Mouse (Mus musculus): Measurements from ENCODE around the gene Btrc. TPM values are rescaled to one million over a fixed set of nuclear protein-coding genes. Genes with fewer than 3 reads are reported as not detected.

Btrc gene
- total RNA-seq, 1 experiment from 2014 or later = 16.4 TPM

DNA sequence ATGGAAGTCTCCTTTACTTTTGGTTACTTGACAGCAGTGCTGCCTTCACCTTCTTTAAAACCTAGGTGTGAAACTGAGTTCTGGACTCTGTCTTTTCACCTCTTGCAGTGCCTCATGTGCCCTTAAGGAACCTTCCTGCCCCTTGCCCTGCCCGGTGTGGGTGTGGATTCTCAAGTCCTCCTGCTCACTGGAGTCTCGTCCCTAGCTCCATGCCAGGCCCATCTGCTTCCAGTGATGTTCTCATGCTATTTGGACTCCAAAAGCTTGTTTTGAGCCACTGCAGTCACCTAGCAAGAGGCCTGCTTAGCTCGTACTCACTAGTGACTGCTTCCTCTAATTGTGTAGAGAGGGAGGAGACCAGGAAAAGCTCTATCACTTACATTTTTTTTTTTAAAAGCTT, 50.4 kb downstream of the Btrc start:
- no peak for ATAC-seq (replicated peaks; ENCODE audit: insufficient number of reproducible peaks, low FRiP score, low TSS enrichment, poor library complexity, severe bottlenecking)

DNA sequence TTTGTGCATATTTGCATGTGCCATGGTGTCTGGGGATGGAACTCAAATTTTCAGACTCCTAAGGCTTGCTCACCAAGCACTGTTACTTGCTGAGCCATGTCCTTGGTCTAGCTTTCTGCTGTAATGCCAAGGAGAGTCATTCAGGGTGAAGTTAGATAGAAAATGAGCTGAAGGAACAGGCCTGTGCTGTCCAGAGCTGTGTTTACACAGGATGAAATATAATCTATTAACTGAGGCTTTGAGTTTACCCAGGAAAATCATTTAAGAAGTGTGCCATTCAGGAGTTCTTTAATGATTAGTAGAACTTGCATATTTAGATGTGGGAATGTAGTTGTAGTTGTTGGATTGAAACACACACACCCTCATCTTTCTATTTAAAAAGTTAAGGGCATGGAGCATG, 54.1 kb downstream of the Btrc start:
- ATAC-seq (replicated peaks; ENCODE audit: insufficient number of reproducible peaks, low FRiP score, low TSS enrichment, poor library complexity, severe bottlenecking) = no peak

DNA sequence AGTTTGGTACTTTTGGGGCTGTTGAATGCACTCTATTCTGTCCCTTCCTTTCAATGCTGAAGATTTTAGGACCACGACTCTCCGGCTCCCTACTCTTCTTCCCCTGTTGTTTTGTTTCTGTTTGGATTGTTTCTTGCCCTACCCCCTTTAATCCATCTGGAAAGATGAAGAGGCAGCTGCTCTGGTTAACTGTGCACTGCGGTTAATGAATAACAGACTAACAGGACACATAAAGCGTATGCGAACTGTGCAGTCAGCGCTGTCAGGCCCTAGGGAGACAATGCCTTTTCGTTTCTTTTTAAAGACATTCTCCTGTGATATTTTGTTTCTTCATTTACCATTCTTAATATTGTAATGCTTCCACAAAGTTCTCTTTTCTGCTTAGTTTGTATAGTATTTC, 58.7 kb downstream of the Btrc start:
- no peak for ATAC-seq (replicated peaks; ENCODE audit: insufficient number of reproducible peaks, low FRiP score, low TSS enrichment, poor library complexity, severe bottlenecking)

DNA sequence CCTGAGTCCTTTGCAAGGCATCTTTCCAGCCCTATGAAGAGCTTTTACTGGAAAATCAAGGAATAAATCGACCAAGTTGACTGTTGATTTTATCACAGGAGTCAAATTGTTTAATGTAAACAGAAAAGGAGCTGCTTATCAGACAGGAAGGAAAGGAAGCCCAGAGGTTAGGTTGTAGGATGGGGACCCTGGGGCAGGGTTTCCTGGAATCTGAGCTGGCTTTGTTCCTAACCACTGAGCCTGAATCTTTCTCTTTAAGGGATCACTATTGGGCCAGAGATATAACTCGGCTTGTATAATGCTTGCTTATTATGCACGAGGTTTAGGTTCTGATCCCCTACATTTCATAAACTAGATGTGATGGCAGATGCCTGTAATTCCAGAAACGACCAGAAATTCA, 64.6 kb downstream of the Btrc start:
- no peak for ATAC-seq (replicated peaks; ENCODE audit: insufficient number of reproducible peaks, low FRiP score, low TSS enrichment, poor library complexity, severe bottlenecking)

DNA sequence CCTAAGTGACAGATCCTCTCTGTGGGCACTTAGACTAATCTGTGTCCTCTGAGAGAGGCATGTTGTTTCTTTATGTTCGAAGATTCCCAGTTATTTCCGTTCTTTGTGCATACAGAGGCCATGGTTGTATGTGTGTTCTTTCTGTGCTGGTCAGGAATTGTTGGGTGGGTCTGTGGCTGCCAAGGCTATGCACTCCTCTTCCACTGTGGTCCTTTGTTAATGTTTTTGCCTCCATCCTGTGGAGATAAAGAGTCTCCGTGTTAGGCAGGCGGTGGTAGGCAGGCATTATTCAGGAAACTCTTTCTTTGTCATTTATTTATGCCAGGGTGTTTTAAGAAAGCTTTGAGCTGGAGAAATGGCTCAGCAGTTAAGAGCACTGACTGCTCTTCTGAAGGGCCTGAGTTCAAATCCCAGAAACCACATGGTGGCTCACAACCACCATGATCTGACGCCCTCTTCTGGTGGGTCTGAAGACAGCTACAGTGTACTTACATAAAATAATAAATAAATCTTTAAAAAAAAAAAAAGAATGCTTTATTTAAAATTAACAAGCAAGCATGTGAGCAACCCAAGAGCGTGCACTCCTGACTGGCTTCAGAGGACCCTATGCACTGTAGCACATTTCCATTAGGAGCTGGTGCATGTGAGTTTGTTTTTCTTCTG, 67.6 kb downstream of the Btrc start:
- ATAC-seq (replicated peaks; ENCODE audit: insufficient number of reproducible peaks, low FRiP score, low TSS enrichment, poor library complexity, severe bottlenecking) = no peak

DNA sequence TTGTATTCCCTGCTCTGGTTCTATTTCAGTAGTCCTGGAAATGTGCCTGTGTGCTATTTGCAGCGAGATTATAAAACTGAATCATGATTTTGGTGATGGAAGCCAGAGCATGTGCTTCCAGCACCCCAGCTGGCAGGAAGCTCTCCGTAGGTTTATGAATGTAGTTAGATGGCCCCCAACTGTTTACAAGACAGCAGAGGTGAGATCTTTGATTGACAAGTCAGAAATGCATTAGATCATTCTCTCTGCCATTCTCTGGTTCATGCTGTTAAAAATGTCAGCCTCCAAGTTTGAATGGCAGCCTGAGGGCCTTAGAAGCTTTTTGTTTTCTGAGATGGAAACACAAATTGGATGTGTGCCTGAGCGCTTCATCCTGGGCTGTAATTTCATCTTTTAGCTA, 68.8 kb downstream of the Btrc start:
- ATAC-seq (replicated peaks; ENCODE audit: insufficient number of reproducible peaks, low FRiP score, low TSS enrichment, poor library complexity, severe bottlenecking) = no peak

DNA sequence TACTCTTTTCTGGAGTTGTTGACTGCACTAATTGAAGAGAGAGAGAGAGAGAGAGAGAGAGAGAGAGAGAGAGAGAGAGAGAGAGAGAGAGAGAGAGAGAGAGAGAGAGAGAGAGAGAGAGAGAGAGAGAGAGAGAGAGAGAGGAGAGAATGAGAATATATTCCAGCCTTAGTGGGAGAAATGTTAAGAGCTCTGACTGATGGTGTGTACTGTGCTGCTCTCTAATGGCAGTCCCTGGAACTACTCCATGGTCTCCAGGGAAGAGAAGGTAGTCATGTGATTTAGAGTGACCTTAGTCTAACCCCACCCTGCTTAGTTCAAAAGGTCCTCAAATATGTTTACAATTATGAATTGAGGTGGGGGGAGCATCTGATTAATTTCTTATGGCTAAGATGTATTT, 72.5 kb downstream of the Btrc start:
- peak; percentile 90 for ATAC-seq (replicated peaks; ENCODE audit: insufficient number of reproducible peaks, low FRiP score, low TSS enrichment, poor library complexity, severe bottlenecking)

DNA sequence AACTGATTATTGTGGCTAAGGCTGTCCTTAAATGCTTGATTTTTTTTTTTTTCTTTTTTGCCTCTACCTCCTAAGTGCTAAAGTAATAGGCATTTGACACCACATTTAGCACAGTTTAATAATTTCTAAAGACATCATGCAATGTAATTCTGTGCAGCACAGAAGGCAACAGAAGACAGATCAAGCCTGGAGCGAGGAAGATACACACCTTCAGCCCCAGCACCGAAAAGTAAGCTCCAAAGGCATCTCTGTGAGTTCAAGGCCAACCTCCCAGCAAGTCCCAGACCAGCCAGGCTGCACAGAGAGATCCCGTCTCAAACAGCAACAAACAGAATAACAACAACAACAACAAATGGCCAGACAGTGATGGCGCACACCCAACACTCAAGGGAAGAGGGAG, 73.6 kb downstream of the Btrc start:
- ATAC-seq (replicated peaks; ENCODE audit: insufficient number of reproducible peaks, low FRiP score, low TSS enrichment, poor library complexity, severe bottlenecking) = no peak

DNA sequence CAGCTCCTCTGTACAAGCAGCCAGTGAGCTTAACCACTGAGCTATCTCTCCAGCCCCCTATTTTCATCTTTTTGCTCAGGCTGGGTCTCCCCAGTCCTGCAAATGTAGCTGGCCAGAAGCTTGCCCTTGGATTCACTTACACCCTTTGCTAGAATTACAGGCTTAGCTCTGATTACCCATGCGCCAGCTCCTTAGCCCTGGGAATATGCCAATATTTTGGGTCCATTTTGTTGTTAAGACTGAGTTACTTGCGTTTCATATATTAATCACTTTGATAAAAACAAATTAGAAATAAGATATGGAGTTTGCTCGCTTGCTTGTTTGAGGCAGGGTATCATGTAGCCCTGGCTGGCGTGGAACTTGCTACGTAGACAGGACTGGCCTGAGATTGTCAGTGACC, 74.7 kb downstream of the Btrc start:
- ATAC-seq (replicated peaks; ENCODE audit: insufficient number of reproducible peaks, low FRiP score, low TSS enrichment, poor library complexity, severe bottlenecking) = no peak

DNA sequence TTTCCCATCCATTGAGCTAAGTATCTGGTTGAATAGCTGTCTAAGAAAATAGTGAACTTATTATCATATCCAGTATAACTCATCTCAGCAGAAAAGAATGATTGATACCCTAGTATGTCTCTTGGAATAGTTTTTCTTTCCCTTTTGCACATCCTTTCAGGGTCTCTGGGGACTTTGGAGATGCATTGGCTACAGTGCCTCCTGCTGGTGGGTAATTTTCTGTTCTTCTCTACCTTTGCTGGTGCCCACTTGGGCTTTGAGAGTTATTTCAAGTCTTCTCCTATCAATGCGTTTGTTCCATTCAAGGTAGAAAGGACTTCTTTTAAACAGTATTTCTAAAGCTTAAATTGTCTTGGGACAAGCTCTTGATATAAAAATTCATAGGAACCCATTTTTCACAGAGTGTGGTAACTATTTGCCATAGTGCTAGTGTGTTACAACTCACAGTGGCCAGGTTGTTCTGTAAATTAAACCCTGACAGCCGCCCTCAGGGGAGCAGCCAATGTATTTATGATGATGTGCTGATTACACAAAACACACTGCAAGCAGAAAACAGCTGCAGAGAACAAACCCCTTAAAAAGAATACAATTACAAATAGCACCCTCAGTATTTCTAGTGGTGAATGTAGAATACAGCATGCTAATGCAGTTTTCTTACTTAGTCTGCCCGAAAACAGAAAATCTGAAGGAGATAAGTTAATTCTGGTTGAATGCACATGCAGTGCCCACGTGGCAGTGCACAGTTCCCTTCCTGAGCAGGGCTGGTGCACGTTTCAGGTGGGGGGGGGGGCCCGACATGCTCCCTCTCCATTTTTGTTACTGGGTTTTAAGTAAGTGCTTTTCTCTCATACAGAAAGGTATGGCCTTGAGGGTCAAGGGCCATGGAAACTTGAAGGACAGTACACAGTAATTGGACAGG, 75.7 kb downstream of the Btrc start:
- no peak for ATAC-seq (replicated peaks; ENCODE audit: insufficient number of reproducible peaks, low FRiP score, low TSS enrichment, poor library complexity, severe bottlenecking)

DNA sequence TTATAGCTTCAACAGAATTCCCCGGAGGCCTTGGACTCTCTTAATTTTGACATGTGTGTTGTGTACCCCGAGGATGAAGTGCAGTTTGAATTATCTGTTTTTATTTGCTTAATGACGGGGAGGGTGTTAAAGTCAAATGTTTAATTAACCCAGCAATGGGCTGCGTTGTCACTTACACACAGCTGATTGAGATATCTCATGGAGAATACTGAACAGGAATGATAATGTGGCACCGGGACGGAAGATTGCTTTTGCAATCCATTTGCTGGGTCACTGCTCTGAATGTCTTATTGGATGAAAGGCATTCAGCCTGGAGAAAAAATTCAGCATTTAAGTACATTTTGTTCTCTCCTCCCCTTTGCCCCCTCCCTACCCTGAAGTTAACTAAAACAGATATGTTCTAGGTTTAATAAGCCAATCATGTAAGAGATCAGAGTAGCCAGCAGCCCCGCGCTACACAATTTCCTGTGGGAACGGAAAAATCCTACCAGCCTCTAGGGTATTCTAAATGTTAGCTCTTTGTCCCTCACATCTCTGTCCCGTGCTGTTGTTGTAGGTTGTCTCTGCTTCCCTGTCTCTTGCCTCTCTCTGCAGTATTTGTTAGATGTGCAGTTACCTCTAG, 77.1 kb downstream of the Btrc start:
- no peak for ATAC-seq (replicated peaks; ENCODE audit: insufficient number of reproducible peaks, low FRiP score, low TSS enrichment, poor library complexity, severe bottlenecking)

DNA sequence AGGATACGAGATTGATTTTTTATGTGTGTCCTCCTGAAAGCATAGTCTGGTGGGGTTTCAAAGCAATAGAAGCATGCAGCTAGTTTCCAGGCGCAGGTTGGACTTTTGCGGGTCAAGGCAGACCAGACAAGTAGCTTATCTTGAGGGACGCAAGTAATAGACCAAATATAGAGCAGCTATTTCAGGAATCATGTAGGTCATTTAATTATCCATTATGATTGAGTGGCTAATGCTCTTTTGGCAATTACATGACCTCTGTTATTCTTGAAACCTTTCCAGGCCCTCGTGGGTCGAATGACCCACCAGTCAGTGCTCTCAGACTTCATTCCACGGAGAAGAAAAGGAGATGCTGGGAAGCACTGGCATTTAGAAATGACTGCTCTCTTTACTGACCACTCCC, 78.2 kb downstream of the Btrc start:
- no peak for ATAC-seq (replicated peaks; ENCODE audit: insufficient number of reproducible peaks, low FRiP score, low TSS enrichment, poor library complexity, severe bottlenecking)

DNA sequence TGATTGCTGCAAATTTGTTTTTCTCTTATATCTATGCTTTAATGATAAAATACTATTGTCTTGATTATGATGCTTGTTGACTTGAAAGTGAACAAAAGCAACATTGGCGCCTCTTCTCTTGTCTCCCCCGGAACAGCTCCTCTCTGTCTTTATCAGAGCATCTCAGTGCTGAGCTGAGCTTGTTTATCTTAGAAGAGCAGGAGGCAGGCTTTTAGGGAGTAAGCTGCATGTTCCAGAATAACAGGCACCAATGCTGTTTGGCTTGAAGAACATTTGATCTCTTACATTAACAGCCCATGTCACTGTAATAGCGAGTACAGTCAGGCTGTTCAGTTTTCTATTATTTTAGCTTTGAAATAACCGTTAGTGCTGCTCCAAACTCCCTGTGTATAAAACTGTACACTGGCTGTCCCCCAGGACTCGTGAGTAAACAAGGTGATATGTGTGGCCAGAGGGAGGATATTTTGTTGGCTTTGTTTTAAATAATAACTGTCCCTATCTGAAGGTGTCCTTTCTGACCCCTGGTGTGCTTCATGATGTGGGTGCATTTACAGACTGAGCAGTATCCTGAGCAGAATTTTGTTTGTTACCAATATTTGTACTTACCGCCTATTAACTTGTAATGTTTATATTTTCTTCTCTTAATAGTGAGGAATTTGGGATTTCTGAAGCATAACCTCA, 81.9 kb downstream of the Btrc start:
- ATAC-seq (replicated peaks; ENCODE audit: insufficient number of reproducible peaks, low FRiP score, low TSS enrichment, poor library complexity, severe bottlenecking) = no peak

DNA sequence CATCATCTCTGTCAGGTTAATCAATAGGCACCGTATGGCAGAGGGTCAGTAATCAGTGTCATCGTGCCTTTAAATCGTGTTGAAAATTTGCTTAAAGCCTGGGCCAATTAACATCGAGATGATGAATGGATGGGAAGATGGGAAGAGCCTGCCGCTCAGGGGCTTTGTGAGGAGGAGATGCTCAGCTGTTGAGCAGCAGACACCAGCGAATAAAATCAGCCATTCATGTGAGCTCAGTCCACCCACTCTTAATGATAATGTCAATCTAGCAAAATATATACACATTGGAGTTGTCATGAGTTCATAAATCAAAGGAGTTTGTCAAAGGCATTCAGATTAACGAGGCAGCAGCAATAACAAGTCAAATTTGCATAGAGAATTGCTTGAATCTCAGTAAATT, 83.1 kb downstream of the Btrc start:
- ATAC-seq (replicated peaks; ENCODE audit: insufficient number of reproducible peaks, low FRiP score, low TSS enrichment, poor library complexity, severe bottlenecking) = no peak

DNA sequence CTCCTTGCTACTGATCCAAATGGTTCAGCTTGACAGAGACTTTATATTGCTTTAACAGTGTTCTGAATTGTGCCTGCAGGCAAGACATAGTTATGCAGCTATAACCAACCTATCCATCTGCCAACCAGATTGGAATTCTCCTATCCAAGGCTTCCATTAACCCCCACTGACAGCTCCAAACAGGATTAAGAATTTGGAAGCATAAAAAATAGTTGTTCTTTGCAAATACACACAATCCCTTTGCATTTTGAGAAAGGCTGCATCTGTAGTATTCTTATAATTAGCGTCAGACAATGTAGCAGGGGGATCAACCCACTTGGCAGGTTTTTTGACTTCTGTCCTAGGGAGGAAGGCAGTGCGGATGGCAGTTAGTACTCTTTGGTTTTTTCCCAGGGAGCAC, 83.7 kb downstream of the Btrc start:
- no peak for ATAC-seq (replicated peaks; ENCODE audit: insufficient number of reproducible peaks, low FRiP score, low TSS enrichment, poor library complexity, severe bottlenecking)

DNA sequence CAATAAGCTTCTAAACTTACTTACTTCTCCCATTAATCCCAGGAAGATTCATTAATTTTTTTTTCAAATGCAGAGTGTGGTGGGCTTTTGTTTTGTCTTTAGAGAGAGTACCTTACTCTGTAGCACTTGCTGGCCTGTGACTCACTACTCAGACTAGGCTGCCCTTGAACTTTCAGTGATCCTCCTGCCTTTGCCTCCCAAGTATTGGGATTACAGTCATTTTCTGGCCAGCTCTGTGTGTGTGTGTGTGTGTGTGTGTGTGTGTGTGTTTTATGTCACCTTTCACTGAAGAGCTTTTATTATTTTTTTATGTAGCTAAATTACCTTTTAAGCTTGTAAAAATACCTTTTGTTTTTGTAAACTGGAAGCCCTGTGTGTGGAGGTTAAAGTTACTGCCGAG, 84.4 kb downstream of the Btrc start:
- ATAC-seq (replicated peaks; ENCODE audit: insufficient number of reproducible peaks, low FRiP score, low TSS enrichment, poor library complexity, severe bottlenecking) = no peak

DNA sequence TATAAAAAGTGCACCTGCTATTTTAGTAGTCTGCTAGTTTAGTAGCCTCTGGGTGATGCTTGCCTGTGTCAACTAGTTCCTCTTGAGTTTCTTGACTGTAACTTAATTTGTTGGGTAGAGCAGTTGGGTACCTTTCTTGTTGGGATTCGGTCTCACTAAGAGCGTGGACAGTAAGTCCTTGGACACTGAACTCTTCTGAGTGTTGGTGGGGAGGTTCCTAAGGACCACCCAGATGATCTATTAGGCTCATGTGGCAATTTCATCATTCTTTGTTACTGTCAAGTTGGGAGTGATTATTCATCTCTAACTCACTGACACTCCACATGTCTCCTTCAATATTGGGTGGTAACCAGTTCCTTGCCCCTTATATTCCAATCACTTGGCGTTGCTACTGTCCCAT, 90.9 kb downstream of the Btrc start:
- ATAC-seq (replicated peaks; ENCODE audit: insufficient number of reproducible peaks, low FRiP score, low TSS enrichment, poor library complexity, severe bottlenecking) = no peak

DNA sequence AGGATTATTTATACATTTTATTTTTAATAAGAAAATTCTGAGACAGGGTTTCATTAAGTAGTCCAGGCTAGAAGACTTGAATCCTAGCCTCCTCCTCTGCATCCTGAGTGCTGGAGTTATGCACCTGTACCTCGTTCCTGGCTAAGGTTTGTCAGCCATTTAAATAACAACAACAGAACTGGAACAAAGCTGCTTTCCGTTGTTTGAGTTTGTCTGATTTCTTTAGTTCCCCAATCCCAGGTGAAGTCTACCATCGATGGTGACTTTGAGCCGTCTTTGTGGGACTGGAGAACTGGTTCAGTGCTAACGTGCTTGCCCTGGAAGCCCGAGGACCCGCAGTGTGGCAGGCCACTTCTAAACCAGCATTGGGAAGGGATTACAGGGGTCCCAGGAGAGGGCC, 93.4 kb downstream of the Btrc start:
- no peak for ATAC-seq (replicated peaks; ENCODE audit: insufficient number of reproducible peaks, low FRiP score, low TSS enrichment, poor library complexity, severe bottlenecking)

DNA sequence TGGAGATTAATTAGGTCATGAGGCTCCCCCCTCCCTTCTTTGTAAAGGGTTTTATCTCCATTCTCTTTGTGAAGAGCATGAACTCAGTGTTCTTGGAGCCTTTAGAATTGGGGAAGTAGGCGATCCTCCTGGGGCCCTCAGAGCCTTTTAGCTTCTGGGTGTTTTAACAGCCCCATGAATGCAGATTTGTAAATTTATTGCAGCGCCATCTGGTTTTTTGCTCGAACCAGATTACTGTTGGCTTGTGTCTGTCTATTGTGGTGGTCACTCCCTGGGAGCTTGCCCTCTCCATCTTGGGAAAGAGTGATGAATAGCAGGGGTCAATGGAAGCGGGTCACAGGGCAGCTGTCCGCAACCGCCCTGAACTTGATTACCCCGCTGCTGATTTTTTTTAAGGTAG, 95.2 kb downstream of the Btrc start:
- no peak for ATAC-seq (replicated peaks; ENCODE audit: insufficient number of reproducible peaks, low FRiP score, low TSS enrichment, poor library complexity, severe bottlenecking)
